Mouse (Mus musculus) ovary, postnatal 10 days (tissue): ENCODE results near the gene Rin3.
"Not testable (repeated sequence)": the region's sequence is repeated elsewhere in the genome, so short reads cannot be mapped to it uniquely, and the experiment has no call there.

ENCODE experiments used
- DNase-seq: peaks from one replicate; pipeline ENCODE4 v3.0.0; 2022; ENCODE audit warnings: low spot score

Rin3 gene

DNA sequence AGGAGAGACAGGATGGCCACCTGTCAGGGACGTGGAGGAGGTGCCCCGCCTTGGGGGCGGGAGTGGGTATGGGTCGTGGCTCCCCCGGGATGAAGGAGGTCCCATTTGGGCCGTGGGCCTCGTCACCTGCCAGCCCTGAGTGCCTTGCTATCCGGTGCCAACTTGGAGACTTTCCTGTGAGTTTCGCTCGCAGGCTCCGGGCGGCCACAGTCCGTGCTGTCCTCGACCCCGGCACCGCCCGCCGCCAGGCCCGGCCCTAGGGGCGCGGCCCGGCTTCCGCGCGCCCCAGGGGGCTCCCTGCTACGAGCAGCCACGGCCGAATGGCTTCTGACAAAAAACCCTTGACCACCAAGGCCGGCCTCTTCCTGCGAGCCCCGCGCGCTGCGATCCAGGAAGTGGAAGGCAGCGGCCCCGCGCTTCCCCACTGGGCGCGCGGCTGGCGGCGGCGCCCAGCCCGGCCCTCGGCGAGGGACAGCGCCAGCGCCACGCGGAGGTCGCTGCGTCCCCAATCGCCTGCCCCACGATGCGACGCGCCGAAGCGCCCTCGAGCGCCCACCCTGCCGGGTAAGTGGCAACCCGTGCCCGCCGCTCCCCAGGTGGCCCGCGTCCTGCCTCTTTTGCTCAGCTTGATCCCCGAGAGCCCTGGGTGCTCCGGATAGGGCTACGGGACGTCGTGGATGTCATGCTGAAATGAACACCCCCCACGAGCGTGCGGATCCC, at the start of gene Rin3:
Gene Rin3 (plus strand): TSS at position 286 of the 720 bp plus-strand sequence.
- DNase-seq = peak; percentile 33

DNA sequence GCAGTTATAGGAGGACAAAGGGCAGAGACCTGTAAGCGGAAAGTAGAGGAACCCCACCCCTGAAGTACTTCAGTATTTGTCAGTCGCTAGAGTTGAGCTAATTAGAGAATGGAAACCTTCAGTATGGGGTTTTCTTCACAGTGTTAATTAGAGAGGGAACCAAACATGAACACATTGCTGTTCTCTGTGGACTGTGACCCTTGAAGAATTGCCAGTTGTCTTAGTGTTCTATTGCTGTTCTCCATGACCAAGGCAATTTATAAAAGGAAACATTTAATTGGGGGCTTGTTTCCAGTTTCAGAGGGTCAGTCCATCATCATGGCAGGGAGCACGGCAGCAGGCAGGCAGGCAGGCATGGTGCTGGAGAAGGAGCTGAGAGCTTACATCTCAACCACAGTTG, 47.3 kb upstream of the Rin3 start:
- no peak for DNase-seq

DNA sequence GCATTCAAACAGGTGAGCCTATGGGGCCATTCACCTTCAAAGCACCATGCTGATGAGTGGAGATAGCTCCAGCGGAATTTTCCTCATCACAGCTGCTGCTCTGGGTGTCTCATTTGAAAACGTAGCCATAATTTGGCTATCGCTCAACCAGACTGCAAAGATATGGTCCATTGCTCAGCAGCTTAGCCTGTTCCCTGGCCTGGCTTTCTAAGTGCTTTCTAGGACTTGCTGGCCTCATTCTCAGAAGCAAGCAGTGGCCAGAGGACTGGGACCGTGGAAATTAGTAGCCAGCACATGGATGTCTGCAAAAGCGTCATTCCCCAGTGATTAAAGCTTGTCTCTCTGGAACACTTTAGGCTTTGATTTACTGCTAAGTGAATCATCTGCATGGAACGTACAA, 46.5 kb upstream of the Rin3 start:
- DNase-seq = no peak

DNA sequence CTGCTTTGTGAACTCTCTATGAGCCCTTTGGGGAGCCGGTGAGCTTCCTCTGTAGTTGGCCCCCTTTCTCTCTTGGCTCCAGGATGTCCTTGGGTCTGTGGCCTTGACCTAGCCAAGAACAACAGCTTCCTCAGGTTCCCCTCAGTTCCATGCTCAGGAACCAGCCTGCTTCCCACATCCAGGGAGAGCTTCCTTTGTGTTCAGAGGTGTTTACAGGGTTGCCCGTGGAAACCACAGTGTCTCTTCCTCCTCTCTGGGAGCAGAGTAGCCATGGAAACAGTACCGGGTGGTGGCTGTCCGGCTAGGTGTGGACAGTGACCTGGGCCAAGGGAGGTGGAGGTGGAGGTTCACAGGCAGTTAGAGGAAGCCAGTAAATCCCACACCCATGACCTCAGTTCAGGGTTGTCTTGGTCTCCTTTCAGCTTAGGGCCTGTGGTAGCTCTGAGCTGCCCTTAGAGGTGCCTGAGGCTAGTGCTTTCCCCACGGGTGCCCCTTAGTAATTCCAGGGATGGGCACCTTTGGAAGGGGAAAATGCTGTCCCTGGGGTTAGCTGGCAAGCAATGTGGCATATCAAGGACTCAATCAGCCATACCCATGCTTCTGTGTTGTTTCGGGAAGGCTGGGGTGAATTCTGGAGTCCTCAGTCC, 40.6 kb upstream of the Rin3 start:
- no peak for DNase-seq

DNA sequence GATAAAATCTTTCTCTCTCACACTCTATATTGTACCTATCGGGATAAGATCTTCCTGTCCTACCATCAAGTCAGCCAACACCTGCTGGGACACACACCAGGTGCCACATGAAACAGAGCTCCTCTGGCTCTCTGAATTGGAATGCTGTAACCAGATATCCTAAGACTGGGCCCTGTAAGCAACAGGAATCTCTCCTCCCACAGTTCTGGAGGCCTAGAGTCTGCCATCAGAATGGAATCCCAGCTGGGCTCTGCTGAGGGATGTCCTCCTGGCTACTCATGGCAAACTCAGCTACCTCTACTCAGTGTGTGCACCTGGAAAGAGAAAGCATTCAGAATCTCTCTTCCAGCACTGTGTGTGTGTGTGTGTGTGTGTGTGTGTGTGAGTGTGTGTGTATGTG, 38.9 kb upstream of the Rin3 start:
- DNase-seq = no peak

DNA sequence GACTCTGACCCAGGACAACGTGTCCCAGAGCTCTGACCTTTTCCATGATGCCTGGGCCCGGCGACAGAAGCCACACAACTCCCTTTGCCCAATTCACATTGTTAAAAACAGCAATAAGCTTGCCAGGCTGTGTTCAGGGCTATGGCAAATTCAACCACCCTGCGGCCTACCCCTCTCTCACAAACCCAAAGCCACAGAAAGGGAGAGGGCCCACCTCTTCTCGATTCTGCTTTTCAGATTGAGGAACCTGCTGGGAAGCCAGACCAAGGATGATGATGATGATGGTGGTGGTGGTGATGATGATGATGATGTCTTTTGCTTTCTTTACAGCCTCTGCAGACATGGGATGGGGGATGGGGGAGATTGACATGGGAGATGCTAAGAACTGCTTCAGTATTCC, 36.6 kb upstream of the Rin3 start:
- no peak for DNase-seq

DNA sequence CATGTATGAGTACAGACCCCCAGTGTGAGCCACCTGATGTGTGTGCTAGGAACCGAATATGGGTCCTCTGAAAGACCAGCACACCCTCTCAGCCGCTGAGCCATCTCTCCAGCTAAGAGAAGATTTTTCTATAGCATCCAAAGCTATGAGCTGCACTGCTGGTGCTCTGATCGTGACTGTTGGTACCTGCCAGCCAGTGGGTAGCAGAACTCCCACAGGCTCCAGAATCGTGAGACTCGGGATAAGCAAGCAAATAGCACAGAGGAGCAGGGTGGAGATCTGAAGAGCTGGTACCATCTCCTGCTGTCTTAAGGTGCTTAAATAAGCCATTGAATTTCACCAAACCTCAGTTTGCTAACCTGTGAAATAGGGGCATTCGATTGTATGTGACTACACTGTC, 34.7 kb upstream of the Rin3 start:
- DNase-seq = no peak

DNA sequence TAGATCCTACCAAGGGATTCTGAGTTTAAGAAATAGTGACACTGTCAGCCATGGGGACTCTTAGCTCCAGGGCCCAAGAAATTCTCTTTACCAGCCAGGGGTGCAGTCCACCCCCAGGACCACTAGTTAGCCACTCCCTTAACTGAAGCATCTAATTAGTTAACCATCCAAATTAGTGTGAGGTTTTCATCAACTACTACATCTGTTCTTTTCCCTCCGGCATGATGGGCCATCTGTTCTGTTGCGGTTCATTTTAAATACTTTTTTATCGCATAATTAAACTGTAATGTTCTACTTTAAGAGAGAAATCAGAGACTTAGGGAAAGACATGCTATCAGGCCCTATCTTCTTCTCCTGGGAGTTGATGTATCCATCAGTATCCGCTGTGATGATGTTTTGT, 32.5 kb upstream of the Rin3 start:
- DNase-seq = no peak

DNA sequence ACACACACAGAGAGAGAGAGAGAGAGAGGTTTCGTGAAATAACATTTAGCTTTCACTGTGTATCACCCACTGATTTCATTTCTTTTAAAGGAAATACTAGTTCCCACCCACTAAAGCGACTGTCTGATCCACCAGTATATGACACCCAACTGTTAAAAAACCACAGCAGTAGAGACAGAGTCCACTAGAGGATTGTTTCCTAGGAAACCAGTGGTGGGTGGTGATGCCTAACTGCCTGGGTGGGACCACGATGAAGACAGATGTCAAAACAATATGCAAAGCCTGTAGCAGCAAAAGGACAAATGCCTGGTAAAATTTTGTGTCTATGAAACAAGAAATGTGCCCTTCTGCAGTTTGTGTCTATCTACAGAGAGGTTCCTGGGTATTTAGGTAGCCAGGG, 31.8 kb upstream of the Rin3 start:
- DNase-seq = no peak

DNA sequence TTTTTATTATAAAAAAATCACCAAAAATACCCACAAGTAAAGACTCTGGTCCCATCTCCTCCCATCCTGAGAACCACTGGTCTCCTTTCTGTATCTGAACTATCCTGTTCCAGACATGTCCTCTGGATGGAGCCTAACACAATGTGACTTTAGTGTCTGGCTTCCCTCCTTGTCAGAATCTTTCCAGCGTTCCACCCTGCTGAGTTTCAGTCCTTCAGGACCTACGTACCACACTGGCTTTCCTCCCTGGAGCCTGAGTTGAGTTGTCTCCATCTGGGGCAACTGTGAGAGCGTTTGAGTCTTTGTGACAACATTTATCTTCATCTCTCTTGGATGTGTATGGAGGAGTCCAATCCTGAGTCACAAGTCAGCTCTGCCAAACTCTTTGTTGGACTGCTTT, 30.9 kb upstream of the Rin3 start:
- DNase-seq = no peak

DNA sequence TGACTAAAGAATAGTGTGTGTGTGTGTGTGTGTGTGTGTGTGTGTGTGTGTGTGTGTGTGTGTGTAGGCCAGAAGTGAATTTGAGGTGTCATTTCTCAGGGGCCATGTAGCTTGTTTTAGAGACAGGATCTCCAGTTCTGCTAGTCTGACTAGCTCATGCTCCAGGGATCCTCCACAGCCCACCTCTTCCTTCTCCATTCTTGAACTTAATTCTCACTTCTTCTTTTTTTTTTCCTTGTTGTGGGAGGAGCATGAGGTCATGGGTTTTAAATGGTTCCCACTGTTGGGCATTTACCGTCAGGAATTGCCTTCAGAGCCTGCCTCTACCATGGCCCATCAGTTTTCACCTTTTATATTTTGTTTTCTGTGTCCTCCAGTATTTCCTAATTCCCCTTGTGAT, 30.3 kb upstream of the Rin3 start:
- DNase-seq = no peak

DNA sequence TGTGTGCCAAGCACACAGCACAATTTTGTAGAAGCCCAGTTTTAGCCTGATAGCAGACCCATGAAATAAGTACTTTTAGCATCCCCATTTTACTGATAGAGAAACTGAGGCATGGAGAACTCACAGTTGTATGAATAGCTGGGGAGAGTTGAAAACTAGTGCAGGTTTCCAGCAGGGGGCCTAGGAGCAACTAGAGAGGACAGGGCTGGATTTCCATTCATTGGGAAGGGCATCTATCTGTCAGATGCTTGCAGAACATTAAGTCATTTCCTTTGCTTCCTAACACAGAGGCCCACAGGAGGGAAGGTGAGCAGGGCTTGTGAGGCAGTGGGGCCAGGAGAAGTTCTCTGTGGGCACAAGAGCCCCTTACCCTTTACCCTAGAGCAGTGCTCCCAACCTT, 27.8 kb upstream of the Rin3 start:
- DNase-seq = no peak

DNA sequence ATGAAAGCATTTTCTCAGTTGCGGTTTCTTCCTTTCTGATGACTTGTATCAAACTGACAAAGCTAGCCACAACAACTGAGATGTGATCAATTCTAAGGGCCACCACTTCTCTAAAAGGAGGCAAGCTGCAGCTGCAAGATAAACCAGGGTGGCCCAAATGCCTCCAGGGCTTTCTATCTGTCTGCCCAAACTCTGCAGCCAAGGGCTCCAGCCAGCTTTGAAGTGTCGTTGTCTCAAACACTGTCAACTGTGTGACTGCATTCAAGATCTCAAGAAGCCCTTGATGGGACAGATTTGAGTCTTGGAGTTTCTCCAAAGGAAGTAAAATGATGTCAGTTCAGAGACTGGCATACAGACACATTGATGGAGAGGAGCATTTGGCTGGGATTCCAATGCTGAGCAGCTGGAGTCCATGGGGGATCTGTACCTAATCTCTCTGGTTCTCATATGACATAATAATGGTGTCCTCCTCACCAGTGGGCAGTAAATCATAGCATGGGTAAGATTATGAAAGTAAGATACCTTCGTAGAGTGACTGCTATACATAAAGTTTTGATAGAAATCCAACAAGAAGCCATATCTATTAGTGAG, 24.2 kb upstream of the Rin3 start:
- no peak for DNase-seq

DNA sequence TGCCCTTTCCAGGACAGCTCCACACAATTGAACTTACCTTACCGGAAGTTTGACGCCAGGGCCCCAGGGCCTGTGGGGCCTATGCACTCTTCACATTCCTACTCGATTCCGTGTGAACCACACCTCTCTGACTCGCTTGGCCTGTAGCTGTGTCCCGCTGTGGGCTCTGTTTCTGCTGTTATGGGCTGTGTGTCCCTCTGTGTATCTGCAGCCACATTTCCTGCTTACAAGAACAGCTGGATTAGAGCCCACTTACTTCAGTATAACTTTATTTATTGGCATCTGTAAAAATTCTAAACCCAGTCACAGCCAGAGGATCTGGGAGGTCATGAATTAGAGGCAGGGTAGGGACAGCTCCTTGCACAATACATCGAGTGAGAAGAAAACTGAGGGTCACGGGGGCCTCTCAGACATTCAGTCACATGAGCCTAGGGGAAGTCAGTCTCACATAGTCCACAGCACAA, 20.9 kb upstream of the Rin3 start:
- DNase-seq = no peak

DNA sequence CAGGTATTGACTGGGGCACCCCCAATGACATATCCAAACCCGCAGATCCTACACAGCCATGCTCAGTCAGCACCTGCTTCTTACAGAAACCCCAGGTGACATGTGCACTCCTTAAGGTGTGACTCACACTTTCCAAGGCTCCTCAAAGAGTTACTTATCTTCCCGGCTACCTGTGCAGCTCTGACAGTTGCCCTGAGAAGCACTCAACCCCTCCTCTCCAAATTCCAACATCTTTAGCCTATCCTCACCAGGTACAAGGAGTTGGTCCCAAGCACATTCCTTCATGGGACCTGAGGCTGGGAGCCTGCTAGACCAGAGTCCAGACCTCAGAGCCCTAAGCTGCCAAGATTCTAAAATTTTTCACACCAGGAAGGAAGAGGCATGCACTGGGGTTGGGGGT, 20.0 kb upstream of the Rin3 start:
- no peak for DNase-seq

DNA sequence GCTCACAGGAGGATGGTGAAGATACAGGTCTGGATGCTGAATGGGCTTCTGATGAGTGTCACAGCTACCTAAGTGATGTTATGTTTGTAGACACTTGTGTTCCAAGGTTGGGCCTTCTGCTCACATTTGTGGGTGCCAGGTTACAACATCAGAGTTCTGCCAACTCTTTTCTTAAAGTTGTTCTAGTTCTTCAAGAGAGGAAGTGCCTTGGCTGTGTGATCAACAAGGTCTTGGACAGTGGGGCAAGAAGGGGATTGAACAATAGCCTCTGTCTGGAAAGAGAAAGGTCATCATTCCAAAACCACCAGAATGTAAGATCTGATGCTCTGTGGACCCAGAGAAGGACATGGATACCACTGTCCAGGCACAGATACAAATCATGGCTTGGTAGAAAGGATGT, 19.6 kb upstream of the Rin3 start:
- DNase-seq = no peak

DNA sequence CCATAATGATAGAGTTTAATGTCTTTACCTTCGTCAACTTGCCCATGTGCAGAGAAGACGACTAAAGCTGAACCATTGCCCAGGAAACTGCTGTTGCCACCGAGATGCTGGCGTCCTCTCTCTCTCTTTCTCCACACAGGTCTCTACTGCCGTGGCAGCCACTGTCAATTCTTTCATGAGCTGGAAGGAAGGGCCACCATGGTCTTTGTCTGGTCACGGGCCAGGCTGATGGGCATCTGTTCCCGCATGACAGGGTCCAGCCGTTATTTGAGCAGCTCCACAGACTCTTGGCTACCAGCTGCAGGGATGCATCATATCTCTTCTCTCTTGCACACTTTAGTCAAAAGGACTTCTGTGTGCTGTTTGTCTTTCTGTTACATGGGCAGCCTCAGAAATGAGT, 16.4 kb upstream of the Rin3 start:
- no peak for DNase-seq

DNA sequence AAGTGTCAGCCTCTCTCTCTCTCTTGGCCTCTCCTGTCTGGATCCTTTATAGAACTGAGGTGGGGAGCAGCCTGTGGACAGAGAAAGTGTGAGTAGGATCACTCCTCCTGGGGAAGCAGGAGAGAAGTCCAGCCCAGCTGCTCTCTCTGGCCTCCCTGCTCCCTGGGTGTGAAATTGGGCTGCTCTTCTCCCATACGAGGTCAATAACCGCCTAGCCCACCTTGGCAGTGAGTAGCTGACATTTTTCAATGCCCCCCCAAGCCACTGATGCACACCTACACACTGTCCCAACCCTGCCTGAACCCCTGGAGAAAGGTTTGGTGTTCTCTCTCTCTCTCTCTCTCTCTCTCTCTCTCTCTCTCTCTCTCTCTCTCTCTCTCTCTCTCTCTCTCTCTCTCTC, 13.7 kb upstream of the Rin3 start:
- no peak for DNase-seq

DNA sequence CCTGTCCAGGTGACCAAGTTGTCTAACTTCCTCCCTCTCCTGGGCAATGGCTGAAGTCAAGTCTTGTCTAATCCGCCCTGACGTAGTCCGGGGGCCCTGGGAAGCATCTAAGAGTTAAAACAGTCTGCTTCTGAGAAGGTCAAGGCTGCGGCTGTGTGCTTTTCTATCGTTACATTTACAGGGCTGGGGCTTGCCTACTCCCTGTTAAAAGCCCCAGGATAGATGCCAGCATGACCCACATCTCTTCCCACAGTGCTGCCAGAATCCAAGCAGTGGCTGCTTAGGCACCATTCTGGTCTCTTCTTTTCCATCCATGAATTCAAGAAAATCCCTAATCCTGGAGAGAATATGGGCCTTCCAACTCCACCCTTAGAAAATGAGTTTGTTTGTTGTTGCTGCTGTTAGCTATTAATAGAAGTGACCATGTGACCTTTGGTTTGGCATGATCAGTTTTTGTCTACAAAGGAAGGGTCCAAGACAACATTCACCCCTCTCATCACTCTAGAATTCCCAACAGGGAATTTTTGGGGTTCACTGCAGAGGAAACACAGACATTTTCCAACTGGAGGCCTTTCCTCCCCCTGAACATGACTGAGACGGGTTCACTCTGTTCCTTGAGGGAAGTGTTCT, 12.0 kb upstream of the Rin3 start:
- no peak for DNase-seq

DNA sequence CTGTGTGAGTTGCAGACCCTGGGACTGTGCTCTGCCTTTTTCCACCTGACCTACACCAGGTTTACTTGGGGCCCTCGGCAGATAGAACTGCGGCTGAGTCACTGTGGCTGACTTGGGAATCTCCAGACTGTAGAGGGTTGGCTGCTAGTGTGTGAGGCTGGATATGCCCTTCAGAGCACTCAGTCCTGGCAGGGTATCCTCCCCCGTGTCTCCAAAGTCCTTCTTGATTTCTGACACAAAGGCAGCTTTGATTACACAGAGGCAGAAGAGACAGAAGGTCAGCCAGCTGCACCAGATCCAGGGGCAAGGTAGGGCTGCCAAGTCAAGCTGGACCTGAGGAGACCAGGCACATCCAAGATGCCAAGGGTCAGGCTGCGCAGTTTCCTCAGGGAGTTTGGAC, 11.4 kb upstream of the Rin3 start:
- no peak for DNase-seq

DNA sequence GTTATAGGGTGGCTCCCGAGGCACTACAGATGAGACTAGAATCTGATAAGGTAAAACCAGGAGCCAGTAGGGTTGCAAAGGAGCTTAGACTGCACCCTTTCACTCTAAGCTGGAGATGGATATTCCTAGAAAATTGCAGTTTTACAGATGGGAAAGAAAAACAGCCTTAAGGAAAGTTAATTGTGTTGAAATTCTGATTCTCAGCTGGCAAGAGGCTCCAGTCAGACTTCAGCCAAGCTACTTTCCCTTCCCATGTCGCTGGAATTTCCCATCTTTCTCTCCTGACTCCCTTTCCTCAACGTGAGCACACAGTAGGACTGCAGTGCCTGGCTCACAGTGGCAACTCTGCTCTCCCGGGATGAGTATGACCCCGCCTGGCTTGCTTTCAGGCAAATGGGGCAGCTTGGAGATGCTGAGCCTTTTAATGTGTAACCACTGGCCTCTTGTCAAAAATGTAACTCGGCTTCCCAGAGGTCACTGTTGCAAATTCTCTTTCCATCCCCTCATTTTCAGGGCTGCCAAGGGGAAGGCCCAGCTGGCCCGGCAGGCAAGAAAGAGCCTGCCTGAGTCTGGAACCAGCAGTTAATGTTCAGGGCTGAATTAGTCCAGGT, 6.9 kb upstream of the Rin3 start:
- no peak for DNase-seq

DNA sequence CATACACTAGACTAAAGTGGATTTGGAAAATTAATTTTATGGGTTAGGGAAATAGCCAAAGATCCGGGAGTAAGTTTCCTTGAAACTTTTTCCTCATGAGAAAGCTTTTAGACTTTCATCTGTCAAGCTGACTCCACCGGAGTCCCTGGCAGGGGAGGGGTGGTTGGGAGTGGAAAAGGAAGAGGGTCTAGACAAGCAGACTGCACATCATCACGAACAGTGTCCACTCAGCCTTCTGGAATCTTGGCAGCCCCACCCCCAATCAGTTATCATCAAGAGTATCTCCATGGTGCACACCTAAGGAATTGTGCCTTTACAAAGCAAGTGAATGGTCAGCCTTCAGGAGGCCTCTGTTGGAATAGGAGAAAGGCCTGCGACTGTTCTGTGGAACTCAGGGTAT, 2.6 kb upstream of the Rin3 start:
- not testable (repeated sequence) for DNase-seq
